Mouse (Mus musculus): ENCODE measurements around the gene Grik4. TPM values are rescaled to one million over a fixed set of nuclear protein-coding genes. Genes with fewer than 3 reads are reported as not detected.
A peak's percentile ranks its signal among the peaks of the same experiment; 100 is the strongest.
"Not testable (repeated sequence)": the region's sequence is repeated elsewhere in the genome, so short reads cannot be mapped to it uniquely, and the experiment has no call there.

Gene Grik4
- polyA plus RNA-seq, 1 experiment: 0.90 TPM

DNA sequence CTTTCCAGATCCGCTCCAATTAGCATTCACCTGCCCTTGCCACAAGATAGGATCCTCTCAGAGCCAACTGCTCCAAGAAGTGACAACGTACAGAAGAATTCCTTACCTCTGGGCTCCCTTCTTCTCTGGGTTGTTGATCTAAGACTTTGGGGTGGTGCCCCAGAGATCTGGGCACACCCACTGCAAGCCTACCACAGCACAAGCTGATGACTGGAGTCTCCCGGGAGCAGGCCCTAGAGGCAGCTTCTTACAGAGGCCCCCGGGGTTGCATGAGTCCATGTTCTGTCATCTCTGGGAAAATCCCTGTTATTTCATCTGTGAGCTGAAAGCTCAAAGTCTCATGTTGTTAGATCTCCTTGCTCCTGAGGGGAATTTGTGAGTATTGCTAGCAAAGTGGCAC is 146.0 kb downstream of the Grik4 start:
- DNase-seq (ENCODE audit: low read depth): no peak

DNA sequence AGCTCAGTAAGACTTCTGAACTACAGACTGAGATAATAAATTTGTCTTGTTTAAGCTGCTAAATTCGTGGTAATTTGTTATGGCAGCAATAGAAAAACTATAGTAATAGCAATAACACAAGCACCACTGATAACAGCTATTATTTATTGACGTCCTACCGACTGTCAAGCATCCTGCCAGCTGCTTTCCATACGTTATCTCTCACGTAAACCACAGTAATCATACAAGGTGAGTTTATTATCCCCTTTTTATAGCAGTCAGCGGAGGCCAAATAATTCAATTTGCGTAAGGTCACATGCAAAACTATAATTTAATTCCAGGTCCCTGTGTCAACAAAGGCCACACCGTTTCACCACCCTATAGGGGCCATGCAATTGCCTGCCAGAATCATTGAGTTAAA is 147.0 kb downstream of the Grik4 start:
- DNase-seq (ENCODE audit: low read depth): no peak

DNA sequence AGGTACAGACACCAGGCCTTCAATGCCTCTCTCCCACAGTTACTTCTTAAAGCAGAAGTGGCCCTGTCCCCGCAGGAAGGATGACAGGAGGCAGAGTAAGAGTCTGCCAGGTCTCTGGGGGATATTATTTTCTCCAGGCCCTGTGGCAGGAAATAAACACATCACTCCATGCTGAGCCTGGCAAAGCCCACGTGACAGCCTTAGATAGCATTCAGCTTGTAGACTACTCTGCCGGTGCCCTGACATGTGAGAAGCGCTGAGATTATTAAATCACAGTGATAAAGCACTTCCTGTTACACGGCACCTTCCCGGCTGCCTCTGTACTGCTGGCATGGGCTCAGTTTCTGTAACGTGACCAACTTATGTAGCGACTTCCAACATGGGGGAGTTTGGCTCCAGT is 148.4 kb downstream of the Grik4 start:
- DNase-seq (ENCODE audit: low read depth): no peak

DNA sequence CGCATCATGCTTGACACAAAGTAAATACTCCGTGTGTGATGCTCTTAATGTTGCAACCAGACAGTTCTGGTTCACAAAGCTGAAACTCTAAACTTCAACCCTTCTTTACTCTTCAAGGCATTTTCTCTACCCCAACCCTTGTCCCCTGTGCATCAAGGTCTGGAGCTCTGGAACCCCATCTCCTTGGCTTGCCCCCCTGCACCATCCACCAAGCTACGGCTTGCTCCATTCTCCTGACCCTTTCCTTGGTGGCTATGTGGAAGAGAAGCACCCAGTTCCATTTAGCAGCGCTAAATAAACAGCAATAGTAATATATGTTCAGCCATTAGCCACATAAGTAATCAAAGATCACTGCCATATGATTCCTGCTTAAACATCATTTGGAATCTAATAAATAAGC is 150.3 kb downstream of the Grik4 start:
- no peak for DNase-seq (ENCODE audit: low read depth)

DNA sequence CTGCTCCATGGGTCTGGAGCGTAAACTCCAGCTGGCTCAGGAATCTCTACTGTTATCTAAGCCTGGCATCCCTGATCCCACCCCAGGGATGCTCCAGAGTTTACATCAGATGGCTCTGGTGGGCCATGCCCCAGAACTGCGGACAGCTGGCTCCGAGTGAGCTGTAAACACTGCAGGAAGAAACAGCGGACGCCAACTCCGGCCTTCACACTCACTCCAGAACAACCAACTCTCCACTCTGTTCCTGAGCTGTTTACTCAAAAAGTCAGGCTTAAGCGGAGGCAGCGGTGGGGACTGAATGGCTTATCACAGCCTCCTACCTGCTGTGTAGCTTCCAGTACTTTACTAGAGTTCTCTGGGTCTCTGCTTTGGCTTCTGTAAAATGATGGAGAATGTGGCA is 150.7 kb downstream of the Grik4 start:
- no peak for DNase-seq (ENCODE audit: low read depth)

DNA sequence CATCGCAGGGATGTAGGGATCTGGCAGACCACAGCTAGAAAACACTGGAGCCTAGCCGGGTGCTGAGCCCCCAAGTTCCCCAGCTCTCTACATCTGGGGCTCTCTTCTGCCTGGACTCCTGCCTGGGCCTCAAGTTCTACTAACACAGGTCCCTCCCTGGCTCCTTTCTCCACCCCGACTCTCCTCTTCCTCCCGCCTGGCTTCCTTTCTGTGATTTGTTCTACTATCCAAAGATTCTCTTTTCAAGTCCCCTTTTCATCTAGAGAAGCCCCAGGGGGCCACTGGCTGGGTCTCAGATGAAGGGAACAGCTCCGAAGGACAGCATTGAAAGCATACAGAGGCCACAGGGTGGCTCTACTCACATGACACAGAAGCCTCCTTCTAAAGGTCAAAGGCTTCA is 151.9 kb downstream of the Grik4 start:
- no peak for DNase-seq (ENCODE audit: low read depth)

DNA sequence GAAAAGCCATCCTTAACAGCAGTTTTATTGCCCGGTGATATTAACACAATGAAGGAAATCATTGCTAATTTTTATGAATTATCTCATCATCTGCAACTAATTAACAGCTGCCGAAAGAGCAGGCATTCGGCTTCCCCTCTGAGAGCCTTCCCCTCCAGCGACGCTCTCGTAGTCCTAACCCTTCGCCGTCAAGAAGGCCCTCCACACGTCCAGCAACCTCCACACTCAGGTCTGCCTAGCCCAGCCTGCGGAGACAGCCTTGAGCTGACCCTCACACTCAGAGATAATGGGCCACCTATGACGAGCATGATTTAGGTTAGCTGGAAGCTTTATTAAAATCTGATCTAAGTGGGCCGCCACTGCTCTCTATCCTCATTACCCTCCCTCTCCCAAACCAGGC is 152.5 kb downstream of the Grik4 start:
- no peak for DNase-seq (ENCODE audit: low read depth)

DNA sequence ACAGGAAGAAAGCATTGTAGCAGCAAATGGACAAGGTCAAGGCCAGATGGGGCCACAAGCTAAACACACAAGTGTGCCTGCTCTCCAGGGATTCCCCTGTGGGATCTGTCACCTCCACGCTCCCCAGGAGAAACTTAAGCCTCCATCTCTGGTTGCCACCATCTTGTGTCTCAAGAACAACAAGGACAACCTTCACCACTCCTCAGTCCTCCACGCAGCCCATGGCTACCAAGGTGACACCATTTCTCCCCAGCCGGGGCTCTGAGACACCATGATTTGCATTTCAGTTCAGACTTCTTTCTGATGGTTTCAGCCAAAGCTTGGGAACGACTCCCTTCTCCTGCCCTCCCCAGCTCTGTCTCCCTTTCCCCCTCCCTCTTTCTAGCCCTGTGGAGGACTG is 152.9 kb downstream of the Grik4 start:
- no peak for DNase-seq (ENCODE audit: low read depth)

DNA sequence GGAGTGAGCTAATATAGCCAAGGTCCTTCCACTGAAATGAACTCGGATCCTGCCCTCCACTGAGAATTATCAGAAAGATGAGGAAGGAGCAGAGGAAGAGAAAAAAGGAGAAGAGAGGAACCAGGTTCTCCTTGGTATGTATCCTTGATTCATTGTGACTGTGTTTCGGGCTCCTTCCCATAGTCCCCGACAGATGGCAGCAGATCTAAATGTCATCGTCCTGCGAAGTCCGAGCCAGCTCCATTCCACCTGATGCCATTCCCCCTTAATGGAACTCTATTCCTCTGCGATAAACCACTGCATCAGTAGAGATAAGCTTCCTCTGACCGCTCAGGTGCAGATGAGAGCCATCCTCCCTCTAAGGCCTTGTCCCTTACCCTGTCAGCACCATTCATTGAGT is 155.8 kb downstream of the Grik4 start:
- no peak for DNase-seq (ENCODE audit: low read depth)

DNA sequence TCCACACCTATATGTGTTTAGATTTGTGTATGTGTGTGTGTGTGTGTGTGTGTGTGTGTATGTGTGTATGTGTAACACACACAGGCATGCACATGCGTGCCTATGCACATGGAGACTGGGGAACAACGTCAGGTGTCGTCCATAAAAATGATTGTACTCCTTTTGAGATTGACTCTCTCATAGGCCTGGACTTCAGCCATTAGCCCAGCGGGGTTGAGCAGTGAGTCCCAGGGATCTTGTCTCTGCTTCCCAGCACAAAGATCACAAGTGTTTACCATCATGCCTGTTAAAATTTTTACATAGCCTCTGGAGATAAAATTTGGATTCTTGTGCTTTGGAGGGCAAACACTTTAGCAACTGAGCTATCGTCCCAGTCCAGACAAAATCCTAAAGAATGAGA is 157.4 kb downstream of the Grik4 start:
- DNase-seq (ENCODE audit: low read depth): no peak

DNA sequence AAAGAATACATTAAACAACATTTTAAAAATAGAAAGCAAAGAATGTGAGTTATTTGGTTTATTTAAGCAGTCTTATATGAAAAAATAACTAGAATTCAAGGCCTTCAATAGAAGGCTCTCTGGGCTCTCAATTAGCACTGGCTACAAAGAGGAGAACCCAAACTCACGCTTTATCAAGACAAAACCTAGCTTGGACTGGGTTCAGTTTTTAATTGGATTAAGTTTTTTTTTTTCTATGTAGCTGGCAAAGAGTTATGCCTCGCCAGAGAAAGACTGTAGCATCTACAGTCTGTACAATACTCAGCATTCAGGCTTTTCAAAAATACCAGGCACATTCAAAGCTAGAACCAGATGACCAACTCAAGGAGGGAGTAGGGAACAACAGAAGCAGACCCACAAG is 158.0 kb downstream of the Grik4 start:
- DNase-seq (ENCODE audit: low read depth): no peak

DNA sequence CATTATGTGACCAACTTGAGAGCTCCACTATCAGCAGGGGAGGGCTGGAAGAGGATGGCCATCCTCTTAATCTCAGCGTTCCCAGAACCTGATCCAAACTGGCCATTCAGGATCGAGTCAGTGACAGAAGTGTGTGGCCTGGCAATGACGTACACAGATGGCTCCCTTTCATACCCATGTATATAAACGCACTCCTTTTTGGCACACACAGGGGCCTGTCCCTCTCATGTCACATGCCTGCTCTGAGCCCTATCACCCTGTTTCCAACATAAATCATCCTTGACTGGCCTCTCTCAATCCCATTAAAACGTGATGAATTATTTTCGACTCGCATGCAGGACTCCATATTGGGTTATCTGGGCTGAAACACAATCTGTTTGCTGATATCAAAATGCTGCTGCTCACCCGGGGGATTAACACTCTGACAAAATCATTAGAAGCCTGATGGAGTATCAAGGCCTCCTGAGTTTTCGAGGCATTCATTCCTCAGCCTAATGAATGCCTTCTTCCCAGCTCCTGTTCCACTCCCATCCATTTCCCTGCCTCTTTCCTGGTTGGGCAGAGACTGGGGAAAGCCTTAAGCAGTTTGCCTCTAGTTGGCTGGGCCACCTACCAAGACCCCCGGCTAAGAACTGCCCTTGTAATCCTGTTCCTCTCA is 159.0 kb downstream of the Grik4 start:
- DNase-seq (ENCODE audit: low read depth): no peak

DNA sequence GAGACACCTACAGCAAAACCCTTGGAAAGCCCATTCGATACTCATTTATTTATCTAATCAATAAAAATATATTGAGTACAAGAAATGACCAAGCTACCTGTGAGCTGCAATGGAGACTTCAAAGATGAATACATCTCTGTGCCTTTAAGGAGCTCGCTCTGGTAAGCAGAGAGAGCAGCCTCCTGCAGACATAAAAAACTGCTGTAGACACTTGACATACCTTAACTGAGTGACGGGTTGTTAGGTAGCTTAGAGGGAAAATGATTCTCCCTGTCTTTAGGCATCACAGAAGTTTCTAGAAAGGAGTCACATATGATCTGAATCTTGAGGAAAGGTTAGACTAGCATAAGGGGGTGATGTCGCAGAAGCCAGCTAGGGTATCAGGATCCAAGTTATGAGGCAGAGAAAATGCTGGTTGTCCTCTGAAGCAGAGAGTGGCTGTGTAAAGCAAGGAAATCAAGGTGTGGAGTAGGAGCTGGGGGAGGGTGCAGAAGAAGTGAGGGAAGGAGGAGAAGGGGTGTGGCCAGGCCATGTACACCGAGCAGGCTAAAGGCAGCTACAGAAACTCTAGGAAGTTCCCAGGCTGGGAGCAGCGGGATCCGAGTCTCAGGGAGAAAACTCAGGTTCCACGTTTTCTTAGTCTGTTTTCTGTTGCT is 160.9 kb downstream of the Grik4 start:
- DNase-seq (ENCODE audit: low read depth): no peak

DNA sequence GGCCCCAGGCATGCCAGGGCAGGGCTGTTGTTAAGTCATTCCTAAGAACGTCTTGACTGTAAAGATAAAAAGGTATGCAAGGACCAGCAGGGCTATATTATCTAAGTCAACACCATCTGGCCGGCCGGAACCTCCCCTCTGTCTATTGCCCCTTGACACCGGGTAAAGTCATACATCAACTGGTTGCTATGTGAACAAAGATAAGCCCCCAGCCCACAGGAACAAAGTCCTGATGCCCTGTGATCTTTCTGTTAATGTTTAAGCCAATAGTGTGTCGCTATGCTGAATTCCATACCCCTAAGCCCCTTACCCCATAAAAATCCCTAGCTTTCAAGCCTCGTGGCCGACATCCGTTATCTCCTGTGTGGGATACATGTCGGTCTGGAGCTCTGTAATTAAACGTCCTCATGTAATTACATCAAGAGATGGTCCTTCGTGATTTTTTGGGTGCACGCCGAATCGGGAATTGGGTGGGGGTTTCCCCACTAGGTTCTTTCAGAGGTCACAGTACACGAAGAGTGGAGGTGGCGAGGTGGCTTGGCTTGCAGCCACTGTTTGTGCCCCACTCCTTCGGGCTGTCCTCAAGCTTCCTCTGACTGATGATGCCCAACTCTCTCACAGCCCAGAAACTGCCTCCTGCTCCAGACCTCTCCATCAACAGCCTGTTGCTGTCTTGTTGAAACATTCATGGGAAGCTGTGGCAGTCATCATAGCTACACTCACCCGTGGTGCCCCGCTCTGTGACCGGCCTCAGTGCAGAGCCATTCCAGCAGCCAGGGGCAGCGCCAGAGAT is 165.6 kb downstream of the Grik4 start:
- not testable (repeated sequence) for DNase-seq (ENCODE audit: low read depth)

DNA sequence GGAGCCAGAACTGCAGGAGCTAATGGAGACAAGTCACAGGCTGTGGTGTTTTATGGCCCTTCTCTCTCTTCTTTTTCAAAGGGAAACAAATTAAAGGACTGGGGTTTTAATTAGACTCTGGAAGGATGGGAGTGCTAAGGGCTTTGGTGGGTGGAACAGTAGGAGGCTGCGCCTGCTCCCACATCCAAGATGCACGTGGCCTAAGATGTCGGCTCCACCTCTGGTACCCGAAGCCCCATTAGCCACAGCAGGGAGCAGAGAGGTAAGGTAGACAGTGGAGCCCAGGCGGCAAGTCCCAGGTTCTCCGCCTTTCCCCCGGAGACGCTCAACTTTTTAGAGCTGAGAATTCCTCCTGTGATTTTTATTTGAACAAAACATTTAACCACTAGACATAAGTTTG is 166.4 kb downstream of the Grik4 start:
- no peak for DNase-seq (ENCODE audit: low read depth)

DNA sequence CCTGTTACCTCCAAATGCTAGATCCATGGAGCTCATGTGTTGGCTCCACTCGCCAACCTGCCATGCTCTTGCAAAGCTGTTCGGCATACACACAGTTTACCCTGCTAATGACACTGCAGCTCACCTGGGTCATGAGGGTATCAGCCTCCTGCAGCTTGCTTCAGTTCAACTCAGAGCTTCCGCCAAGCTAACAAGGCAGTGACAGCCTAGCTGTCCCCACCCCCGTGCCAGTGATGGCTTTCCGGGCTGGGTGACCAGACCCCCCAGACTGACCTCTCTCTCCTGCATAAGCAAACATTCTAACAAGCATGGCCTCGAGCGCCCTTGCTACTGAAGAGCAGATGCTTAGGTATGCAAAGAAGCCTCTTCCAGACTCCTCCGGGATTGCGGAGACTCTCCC is 167.5 kb downstream of the Grik4 start:
- DNase-seq (ENCODE audit: low read depth): no peak

DNA sequence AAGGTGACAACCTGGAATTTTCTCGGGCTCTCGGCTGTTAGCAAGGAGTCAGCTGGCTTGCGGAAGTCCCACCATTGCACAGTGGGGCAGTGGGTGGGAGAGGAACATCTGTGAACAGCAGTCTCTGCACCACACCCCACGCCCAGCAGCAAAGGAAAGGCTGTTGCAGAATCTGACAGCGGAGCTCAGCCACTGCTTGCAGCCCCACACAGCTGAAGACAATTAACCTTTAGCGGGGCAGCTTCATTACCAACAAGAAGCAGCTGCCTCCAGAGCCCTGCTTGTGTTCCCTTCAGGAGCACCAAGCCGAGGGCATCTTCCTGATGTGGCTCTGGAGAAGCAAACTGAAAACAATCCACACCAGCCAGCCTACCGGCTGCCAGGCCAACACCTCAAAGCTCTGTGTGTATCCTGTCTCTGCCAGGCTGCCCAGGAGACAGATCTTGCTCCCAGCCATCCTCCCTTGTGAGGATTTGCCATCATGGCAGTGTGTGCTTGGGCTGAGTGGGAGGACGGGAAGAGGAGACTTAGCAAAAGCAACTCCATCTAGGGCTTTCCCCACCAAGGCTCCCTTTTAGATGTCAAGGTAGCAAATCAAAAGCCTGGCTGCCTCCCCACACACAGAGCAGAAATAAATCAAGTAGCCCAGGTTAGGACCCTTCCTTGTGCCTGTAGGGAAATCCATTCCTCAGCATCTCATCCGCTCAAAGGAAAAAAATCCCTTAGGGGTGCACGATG is 179.3 kb downstream of the Grik4 start:
- no peak for DNase-seq (ENCODE audit: low read depth)

DNA sequence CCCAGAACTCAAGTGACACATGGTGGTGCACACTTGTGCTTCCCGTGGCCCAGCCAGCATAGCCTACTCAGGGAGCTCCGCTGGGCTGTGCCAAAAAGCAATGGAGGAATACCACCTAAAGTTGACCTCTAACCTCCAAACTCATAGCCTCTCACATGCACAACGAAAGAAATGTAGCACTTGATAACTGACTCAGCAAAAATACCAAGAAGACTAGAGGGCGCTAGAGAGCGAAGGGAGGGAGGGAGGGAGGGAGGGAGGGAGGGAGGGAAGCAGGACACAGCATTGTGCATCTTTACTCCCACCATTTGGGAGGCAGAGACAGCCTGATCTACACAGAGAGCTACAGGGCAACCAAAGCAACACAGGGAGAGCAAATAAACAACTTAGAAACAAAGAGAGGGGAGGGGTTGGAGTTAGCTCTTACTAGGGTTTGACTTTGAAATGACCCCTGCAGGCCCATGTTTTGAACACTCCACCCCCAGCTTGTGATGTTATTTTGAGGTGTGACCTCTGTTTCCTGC is 185.5 kb downstream of the Grik4 start:
- DNase-seq (ENCODE audit: low read depth): no peak

DNA sequence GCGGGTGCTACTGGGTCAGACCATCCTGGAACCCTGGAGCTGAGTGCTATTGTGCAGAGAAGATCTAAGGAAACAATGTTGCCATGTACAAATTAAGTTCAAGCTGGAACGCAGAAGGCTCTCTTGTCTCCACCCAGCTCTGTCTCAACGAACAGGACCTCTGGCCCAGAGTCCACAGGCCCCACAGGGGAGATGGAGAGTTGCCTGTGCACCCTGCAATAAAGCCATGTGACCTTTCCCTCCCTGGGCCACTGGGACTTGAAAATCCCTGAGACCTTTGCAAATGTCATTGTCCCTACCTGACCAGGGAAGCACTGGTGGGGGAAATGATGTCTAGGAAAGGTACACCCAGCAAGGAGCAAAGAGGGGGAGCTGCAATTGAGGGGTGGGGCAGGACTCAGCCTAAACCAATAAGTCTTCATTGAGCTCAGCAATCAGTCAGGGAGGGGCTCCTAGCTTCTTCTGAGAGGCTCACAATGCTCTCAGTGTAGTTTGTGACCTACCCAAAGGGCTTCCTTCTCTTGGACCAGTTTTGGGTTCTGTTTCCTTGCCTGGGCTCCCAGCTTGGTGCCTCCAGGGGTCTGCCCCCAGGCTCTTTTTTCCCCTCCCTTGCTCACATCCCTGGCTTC is 187.2 kb downstream of the Grik4 start:
- no peak for DNase-seq (ENCODE audit: low read depth)

DNA sequence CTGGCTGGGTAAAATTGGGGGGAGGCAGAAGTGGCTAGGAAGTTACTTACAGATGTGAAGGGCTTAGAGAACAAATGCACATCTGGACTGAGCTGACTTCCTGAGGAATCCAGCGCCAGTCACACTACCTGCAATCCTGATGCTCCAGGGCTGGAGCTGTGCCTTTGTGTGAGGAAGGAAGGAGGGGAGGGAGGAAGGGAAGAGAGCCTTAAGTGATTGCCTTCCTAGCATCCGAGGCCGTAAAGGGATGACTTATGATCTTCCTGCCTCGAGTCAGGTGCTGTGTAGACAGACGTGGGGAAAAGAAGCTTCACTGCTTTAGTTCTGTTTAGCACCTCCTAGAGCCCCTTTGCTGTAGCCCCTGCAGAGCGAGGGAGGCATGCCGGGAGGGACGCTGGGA is 189.6 kb downstream of the Grik4 start:
- no peak for DNase-seq (ENCODE audit: low read depth)

DNA sequence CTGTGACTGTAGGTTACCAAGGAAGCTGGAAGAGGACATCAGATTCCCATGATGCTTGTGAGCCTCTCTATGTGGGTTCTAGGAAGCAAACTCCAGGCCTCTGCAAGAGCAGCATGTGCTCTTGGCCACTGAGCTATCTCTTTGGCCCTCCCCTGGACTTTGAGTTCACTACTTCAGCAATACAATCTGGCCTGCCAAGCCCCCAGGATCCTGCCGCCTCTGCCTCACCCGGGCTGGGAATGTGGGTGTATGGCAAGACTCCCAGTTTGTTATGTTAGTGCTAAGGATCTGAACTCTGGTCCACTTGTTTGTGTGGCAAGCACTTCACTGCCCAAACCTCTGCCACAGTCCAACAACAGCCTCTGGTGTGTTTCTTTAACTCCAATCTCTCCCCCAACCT is 193.1 kb downstream of the Grik4 start:
- DNase-seq (ENCODE audit: low read depth): peak; percentile 75

DNA sequence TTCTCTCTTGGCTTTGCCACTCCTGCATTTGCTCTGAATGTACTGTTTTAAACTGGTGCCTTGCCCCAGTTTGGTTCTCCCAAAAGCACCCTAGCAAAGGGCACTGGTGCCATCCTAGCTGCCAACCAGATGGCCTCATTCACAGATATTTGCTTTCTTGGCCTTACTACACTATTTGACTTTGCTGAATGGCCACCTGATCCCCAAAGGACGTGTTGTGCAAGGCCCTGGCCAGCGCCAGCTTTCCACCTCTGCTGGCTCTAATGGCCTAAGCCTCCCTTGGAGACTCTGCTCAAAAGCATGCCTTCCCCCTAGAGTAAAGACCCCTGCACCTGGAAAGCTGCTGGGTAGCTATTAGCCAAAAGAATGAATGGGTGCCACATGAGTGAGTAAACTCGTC is 194.1 kb downstream of the Grik4 start:
- no peak for DNase-seq (ENCODE audit: low read depth)
